Comparison of ENCODE assay signal across 13 mouse cellular contexts in the genomic region with DNA sequence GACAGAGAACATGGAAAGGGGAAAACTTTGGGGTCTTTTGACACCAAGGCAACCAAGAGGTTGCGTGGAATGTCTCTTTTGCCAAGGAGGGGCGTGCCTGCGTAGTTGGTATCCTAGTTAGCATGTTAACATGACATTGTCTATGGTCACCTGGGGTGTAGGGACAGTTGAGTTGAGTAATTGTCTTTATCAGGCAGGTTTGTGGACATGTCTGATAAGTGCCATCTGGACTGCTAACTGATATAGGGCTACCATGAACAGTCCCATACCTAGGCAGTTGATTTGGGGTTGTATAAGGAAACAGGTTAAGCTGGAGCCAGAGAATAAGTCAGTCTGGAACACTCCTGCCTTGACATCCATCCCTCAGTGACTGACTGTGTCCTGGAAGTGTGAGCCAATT.
"Had no signal": no experiment of that assay in that cellular context is flagged by ENCODE, and none has a peak within 500 bp of the region (broad histone marks: within the 10 kb centered on the region; RNA-seq: fewer than 3 reads in every experiment).

No protein-coding gene starts in this region.

- H3K27ac ChIP-seq: embryonic facial prominence, embryonic 10.5 days; embryonic facial prominence, embryonic 12.5 days; embryonic facial prominence, embryonic 13.5 days; embryonic facial prominence, embryonic 15.5 days; forebrain, embryonic 12.5 days; forebrain, embryonic 13.5 days; forebrain, embryonic 15.5 days; gastrocnemius, adult 2 months; heart, adult 2 months had no signal

- H3K9me3 ChIP-seq: embryonic facial prominence, embryonic 10.5 days; embryonic facial prominence, embryonic 12.5 days; embryonic facial prominence, embryonic 13.5 days; embryonic facial prominence, embryonic 15.5 days; forebrain, embryonic 10.5 days; forebrain, embryonic 12.5 days; forebrain, embryonic 13.5 days; forebrain, embryonic 15.5 days had no signal

- H3K36me3 ChIP-seq: embryonic facial prominence, embryonic 10.5 days; embryonic facial prominence, embryonic 12.5 days; embryonic facial prominence, embryonic 13.5 days; embryonic facial prominence, embryonic 15.5 days; forebrain, embryonic 10.5 days; forebrain, embryonic 12.5 days; forebrain, embryonic 15.5 days had no signal

- H3K9ac ChIP-seq: embryonic facial prominence, embryonic 12.5 days; embryonic facial prominence, embryonic 13.5 days; embryonic facial prominence, embryonic 15.5 days; forebrain, embryonic 12.5 days; forebrain, embryonic 13.5 days; forebrain, embryonic 15.5 days; forebrain, postnatal 0 days had no signal

- DNase-seq: gastrocnemius, adult 2 months; gastrocnemius, postnatal 36 days had no signal

- H3K4me2 ChIP-seq: embryonic facial prominence, embryonic 12.5 days; embryonic facial prominence, embryonic 13.5 days; embryonic facial prominence, embryonic 15.5 days; forebrain, embryonic 12.5 days; forebrain, embryonic 13.5 days; forebrain, embryonic 15.5 days had no signal

- H3K27me3 ChIP-seq: embryonic facial prominence, embryonic 13.5 days; embryonic facial prominence, embryonic 15.5 days; forebrain, embryonic 12.5 days; forebrain, embryonic 13.5 days; forebrain, embryonic 15.5 days had no signal

- ATAC-seq: forebrain, embryonic 13.5 days; forebrain, embryonic 15.5 days had no signal

- H3K4me3 ChIP-seq: embryonic facial prominence, embryonic 10.5 days; embryonic facial prominence, embryonic 12.5 days; embryonic facial prominence, embryonic 13.5 days; embryonic facial prominence, embryonic 15.5 days; erythroblast, embryonic 14.5 days; forebrain, embryonic 10.5 days; forebrain, embryonic 12.5 days; forebrain, embryonic 13.5 days; forebrain, embryonic 15.5 days; gastrocnemius, adult 2 months; heart, adult 2 months had no signal
